Mouse (Mus musculus): ENCODE measurements around the gene Med13.
"Not testable (repeated sequence)": the region's sequence is repeated elsewhere in the genome, so short reads cannot be mapped to it uniquely, and the experiment has no call there.

The Med13 gene

GRCm38 (mm10) chr11:86310280-86310679 lies 47.1 kb downstream of the Med13 start:
- DNase-seq (ENCODE audit: low spot score in 2 of 2), result no peak

GRCm38 (mm10) chr11:86292201-86292600 lies 65.2 kb downstream of the Med13 start:
- DNase-seq (ENCODE audit: low spot score in 2 of 2), result not testable (repeated sequence)

GRCm38 (mm10) chr11:86291714-86292113 lies 65.7 kb downstream of the Med13 start:
- no peak for DNase-seq (ENCODE audit: low spot score in 2 of 2)

- DNase-seq (ENCODE audit: low spot score in 2 of 2), result no peak
Measured at GRCm38 (mm10) chr11:86285729-86286128, 71.7 kb downstream of the Med13 start.

GRCm38 (mm10) chr11:86278442-86279102 lies 78.8 kb downstream of the Med13 start:
- no peak for DNase-seq (ENCODE audit: low spot score in 2 of 2)

- DNase-seq (ENCODE audit: low spot score in 2 of 2), result peak; percentile 92
Measured at GRCm38 (mm10) chr11:86257460-86258076, 99.8 kb downstream of the Med13 start, which contains the start of gene Ints2. Ints2 (minus strand) TSS chr11:86257575.

- peak; percentile 18 to 23 for DNase-seq (ENCODE audit: low spot score in 2 of 2)
Measured at GRCm38 (mm10) chr11:86257054-86257453, 100.3 kb downstream of the Med13 start.

- no peak for DNase-seq (ENCODE audit: low spot score in 2 of 2)
Measured at GRCm38 (mm10) chr11:86253342-86253741, 104.1 kb downstream of the Med13 start.

GRCm38 (mm10) chr11:86232446-86232845 lies 125.0 kb downstream of the Med13 start:
- no peak for DNase-seq (ENCODE audit: low spot score in 2 of 2)

- no peak for DNase-seq (ENCODE audit: low spot score in 2 of 2)
Measured at GRCm38 (mm10) chr11:86231781-86232350, 125.5 kb downstream of the Med13 start.

- DNase-seq (ENCODE audit: low spot score in 2 of 2), result no peak
Measured at GRCm38 (mm10) chr11:86226646-86227180, 130.7 kb downstream of the Med13 start.

GRCm38 (mm10) chr11:86225761-86226160 lies 131.6 kb downstream of the Med13 start:
- no peak for DNase-seq (ENCODE audit: low spot score in 2 of 2)

Measured in right cerebral cortex, postnatal 36 days (tissue).